Mouse (Mus musculus): Measurements from ENCODE around the gene Cfap300.

GRCm38 (mm10) chr9:7990897-7991296 lies 51.7 kb downstream of the Cfap300 start:
- no peak for TF ChIP-seq CTCF (conservative IDR thresholded peaks at IDR 0.05; ENCODE audit: insufficient read depth, insufficient read length, low read depth, low read length)
- TF ChIP-seq POLR2A (IDR thresholded peaks at IDR 0.05; ENCODE audit: low read depth, low read length), result no peak

Data from kidney, adult 2 months (tissue).